Mouse (Mus musculus) right cerebral cortex, postnatal 10 days (tissue): ENCODE measurements around the gene Pnpla6.
A peak's percentile ranks its signal among the peaks of the same experiment; 100 is the strongest.
"Not testable (repeated sequence)": the region's sequence is repeated elsewhere in the genome, so short reads cannot be mapped to it uniquely, and the experiment has no call there.

Experiments
- DNase-seq, 2 experiments: peaks; one replicate each; pipeline ENCODE4 v3.0.0; 2021; ENCODE audit warnings: low spot score in 2 of 2

Gene Pnpla6

GRCm38 (mm10) chr8:3576211-3576960 lies 61.2 kb downstream of the Pnpla6 start:
- DNase-seq = no peak

GRCm38 (mm10) chr8:3579390-3580364 lies 64.5 kb downstream of the Pnpla6 start:
- no peak for DNase-seq

- DNase-seq = not testable (repeated sequence)
These were observed 66.8 kb downstream of the Pnpla6 start for GRCm38 (mm10) chr8:3581961-3582360.

- DNase-seq = no peak
These were observed 71.3 kb downstream of the Pnpla6 start for GRCm38 (mm10) chr8:3586452-3586851.

GRCm38 (mm10) chr8:3586993-3587390 lies 71.8 kb downstream of the Pnpla6 start, which contains the start of gene Camsap3:
Gene Camsap3, plus strand, starts transcription at chr8:3587293.
- no peak for DNase-seq

GRCm38 (mm10) chr8:3587391-3588257 lies 72.4 kb downstream of the Pnpla6 start:
- DNase-seq = peak; percentile 84 to 85

- DNase-seq = peak; percentile 33 to 45
These were observed 73.1 kb downstream of the Pnpla6 start for GRCm38 (mm10) chr8:3588258-3588633.

GRCm38 (mm10) chr8:3593470-3593869 lies 78.3 kb downstream of the Pnpla6 start:
- DNase-seq = no peak
